Mouse (Mus musculus) adrenal gland, adult 2 months (tissue): Measurements from ENCODE around the gene Uchl5. TPM values are rescaled to one million over a fixed set of nuclear protein-coding genes. Genes with fewer than 3 reads are reported as not detected.
A peak's percentile ranks its signal among the peaks of the same experiment; 100 is the strongest.

Experiments
- DNase-seq: peaks from one replicate; pipeline ENCODE4 v3.0.0; 2021
- polyA plus RNA-seq: library from polyadenylated mRNA; depleted of rRNA; stranded (reverse); fragments of >200 nt; gene quantifications from 2 replicates; pipeline ENCODE4 v1.2.3, GENCODE M21; 2012; rRNA removed
- total RNA-seq, 2 experiments: library from RNA; stranded (reverse); gene quantifications; 2 replicates each; pipeline ENCODE4 v1.2.3; 2021

The Uchl5 gene
- total and polyA plus RNA-seq, 3 experiments: 1.9 to 23.7 (median 20.5) TPM

DNA sequence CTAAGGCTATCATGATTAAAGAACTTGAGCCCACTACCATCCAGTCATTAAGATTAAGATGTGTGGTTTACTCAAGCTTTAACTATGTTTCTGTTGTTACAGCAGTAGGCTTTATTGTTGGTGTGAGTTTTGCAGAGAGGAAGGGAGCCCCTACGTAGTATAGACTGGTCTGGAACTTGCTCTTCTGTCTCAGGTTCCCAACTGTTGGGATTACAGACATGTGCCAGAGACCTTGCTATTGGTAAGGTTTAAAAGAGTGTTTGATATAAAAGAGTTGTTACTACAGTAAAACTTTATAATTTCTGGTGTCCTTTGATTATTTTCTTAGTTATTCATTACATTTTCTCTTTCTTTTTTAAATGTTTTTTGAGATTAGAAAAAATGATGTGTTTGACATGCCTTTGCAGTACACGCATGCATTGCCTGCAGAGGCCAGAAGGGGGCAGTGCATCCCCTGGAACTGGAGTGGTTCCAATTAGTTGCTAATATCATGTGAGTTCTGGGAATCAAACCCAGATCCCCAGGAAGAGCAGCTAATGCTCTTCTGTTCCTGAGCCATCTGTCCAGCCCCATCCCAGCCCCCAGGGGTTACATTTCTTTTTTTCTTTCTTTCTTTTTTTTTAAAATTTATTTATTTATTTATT, 11.6 kb downstream of the Uchl5 start:
- DNase-seq: peak; percentile 43

- DNase-seq: peak; percentile 10
Measured at GRCm38 (mm10) chr1:143803537-143803936, 26.5 kb downstream of the Uchl5 start.

DNA sequence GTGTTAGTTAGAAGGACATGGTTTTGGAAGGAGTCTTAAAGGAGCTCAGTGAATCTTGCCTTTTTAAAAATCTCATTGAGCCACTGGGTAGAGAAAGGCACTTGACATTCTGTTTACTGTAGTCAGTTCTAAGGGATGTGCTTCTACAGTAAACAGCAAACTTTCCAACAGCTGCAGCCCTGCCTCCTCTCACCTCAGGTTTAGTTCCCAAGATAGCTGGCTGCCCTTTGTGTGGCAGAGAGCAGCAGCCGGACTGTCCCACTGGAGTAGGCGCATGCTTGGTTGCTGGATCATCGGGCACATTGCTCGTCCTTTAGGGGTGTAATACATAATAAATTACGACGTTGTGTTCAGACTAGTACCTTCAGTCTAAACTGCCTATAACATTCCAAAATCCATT, 32.0 kb downstream of the Uchl5 start:
- DNase-seq: no peak

DNA sequence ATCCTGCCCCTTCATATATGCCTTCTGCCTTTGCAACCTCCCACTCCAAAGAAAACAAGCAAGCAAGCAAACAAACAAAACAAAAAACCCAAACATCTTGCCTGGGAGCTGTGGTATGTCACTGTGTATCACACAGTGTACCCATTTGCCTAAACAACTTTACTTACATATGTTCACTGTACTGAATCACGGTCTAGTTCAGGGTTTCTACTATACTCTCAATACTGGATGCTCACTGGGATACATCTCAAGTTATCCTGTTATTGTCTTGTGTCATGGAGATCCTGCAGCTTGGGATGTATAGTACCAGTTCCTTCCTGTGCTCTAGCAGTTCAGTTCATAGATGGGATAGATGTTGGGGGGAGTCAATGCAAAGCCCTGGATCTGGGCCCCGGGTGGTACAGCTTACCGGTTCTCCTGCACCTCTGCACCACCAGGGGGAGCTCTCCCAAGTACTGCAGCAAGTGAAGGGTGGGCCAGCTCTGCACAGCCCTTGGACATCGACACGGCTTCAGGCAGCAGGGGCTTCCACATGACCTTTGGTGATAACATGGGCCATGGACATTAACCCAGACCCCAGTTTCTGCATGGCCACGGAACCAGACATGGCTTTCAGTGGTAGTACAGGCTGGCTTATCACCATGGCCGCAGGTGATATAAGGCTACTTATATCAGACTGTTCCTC, 36.7 kb downstream of the Uchl5 start:
- DNase-seq: peak; percentile 80

DNA sequence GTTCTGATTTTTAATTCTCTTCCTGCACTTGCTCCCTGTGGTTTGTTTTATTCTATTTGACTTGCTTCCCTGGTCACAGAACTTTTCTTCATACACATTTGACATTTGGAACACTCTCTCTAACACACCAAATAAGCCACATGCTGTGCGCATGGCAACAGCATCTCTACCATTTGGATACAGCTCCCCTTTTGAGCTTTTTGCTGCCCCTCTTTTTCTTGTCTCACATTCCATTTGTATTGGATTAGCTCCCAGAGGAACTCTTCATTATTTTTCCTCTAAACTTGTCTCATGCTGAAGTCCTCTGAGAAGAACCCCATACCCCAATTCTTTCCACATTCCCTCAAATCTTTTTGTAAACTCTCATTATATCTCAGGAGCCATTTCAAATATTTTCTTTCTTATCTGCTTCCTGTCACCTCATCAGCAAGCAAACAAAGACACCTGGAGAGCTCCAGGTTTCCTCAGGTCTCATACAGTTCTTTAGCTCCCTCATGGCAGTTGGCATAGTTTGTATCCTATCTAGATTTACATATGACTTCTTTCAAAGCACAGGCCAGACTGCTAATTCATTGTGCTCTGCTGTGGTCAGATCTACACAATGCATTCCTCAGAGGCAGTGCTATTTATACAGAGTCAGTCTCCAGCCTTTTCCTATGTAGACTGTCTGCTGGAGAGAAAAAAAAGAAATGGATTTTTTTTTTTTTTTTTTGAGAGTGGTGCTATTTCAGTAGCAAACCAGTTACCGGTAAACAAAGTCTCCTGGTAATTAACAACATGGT, 43.2 kb downstream of the Uchl5 start:
- no peak for DNase-seq

DNA sequence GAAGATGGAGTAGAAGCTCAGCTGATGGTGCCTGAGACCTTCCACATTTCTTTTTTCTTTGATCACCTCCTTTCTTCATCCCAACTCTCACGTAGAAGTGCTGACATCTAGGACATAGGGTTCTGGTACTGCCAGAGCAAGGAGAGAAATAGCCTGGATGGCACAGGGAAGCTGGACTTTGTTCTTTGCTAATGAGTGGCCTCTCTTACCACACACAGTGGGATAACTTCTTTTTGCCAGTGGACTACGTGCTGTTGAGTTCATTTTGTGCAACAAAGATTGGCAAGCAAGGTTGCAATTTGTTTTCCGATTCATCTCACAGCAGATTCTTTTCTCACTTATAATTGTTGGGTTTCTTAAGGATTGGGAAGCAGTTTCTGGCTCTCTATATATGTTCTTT, 45.6 kb downstream of the Uchl5 start:
- DNase-seq: no peak

DNA sequence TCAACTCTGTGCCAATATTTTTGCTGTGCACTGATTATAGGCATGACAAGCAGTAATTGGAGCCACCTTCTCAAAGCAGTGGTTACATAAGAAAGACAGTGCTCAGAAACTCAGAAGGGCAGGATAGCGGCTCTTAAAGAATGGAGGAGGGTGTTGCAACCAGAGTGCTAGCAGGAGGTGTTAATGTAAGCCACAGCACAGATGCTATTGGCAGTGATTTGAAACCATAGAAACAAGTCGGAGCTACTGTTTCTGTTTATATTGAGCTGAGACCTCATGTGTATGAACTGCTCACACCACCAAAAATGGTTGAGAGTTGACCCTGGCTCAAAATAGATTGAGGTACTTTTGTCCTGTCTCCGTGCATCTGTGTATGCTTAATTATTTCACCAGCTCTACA, 53.6 kb downstream of the Uchl5 start:
- DNase-seq: no peak

- no peak for DNase-seq
Measured at GRCm38 (mm10) chr1:143836363-143837182, 59.5 kb downstream of the Uchl5 start.

DNA sequence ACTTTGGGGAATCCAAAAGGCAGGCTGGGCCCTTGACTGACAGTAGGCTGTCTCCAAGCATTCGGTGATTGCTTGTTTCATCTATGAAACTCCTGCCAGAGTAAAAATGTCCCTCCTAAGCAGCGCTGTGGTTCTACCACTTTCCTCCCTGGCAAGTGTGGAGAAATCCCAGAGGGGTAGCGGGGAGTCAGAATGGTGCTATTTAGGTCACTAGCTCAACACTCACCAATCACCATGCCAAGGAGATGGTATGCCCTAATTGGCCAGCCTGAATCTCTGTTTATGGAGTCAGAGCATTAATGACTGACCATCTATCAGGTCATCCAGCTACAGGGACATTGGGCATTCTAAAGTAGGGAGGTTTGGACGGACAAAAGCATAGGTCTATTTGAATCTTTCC, 60.6 kb downstream of the Uchl5 start:
- no peak for DNase-seq

- DNase-seq: peak; percentile 78
Measured at GRCm38 (mm10) chr1:143838896-143839410, 61.9 kb downstream of the Uchl5 start.

- no peak for DNase-seq
Measured at GRCm38 (mm10) chr1:143852329-143852728, 75.3 kb downstream of the Uchl5 start.

GRCm38 (mm10) chr1:143852779-143853358, 75.8 kb downstream of the Uchl5 start:
- DNase-seq: no peak

DNA sequence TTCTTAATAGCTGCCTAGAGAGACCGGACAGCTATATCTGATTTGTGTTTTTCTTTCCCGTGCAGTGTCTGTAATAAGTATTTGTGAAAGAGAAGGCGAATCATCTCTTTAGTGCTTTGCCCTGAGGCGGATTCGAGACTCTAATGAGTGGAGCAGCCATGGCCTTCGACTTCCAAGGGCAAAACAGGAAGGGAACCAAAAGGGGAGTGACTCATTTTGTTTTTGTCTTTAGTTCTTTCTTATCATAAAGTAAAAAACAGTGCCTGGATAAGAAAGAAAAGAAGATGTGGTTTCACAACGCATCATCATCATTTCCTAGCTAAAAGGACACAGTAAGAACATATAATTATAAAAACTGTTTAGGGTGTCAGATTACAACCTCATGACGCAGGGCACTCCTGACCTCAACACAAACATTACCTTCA, 76.6 kb downstream of the Uchl5 start:
- DNase-seq: peak; percentile 72

GRCm38 (mm10) chr1:143855706-143856105, 78.6 kb downstream of the Uchl5 start:
- DNase-seq: no peak

Other genes with a start within 250 kb of the Uchl5 start
- gene B3galt2, start 136.6 kb upstream of the Uchl5 start, total RNA-seq: 10 to 100 TPM in 1 of 2 experiments, 1 to 10 TPM in 1; 8.7 to 24.7 TPM
- gene B3galt2, start 136.6 kb upstream of the Uchl5 start, polyA plus RNA-seq: 0.18 and 0.75 TPM in 2 replicates
- 100 to 1,000 TPM in 1 of 2 experiments, 10 to 100 TPM in 1; 94.4 to 109 TPM for gene Cdc73, start 74.4 kb upstream of the Uchl5 start, total RNA-seq
- 0.33 and 0.45 TPM in 2 replicates for gene Cdc73, start 74.4 kb upstream of the Uchl5 start, polyA plus RNA-seq
- gene Glrx2, start 60.9 kb upstream of the Uchl5 start, total RNA-seq: 100 to 1,000 TPM in 1 of 2 experiments, 10 to 100 TPM in 1; 94.8 to 104 TPM
- gene Glrx2, start 60.9 kb upstream of the Uchl5 start, polyA plus RNA-seq: 22.5 and 34.7 TPM in 2 replicates
- gene Trove2, start 204 bp upstream of the Uchl5 start, total RNA-seq: 10 to 100 TPM; 11.3 to 18.1 TPM
- gene Trove2, start 204 bp upstream of the Uchl5 start, polyA plus RNA-seq: 0.48 and 0.51 TPM in 2 replicates
- gene Rgs2, start 226.9 kb downstream of the Uchl5 start, total RNA-seq: 100 to 1,000 TPM; 342 to 413 TPM
- gene Rgs2, start 226.9 kb downstream of the Uchl5 start, polyA plus RNA-seq: 3.5 and 3.9 TPM in 2 replicates